Mouse (Mus musculus) heart, embryonic 10.5 days (tissue): ENCODE results near the gene Klf2. TPM values are rescaled to one million over a fixed set of nuclear protein-coding genes. Genes with fewer than 3 reads are reported as not detected.

Experiments
- DNase-seq: peaks from one replicate; pipeline ENCODE4 v3.0.0-alpha.2; 2017; ENCODE audit warnings: low spot score
- H3K27ac ChIP-seq: fragments of 300-500 bp; sonication (generic); 2 replicates; pipeline ENCODE4 v1.5.1; 2016; ENCODE audit warnings: mild to moderate bottlenecking
- H3K27me3 ChIP-seq: fragments of 300-500 bp; sonication (generic); 2 replicates; pipeline ENCODE4 v1.6.1; 2016; ENCODE audit warnings: mild to moderate bottlenecking; ENCODE audit not compliant: poor library complexity, insufficient read depth, severe bottlenecking
- H3K36me3 ChIP-seq: fragments of 300-500 bp; sonication (generic); 2 replicates; pipeline ENCODE4 v1.6.1; 2016; ENCODE audit warnings: mild to moderate bottlenecking, moderate library complexity
- H3K4me1 ChIP-seq: fragments of 300-500 bp; sonication (generic); 2 replicates; pipeline ENCODE4 v1.6.1; 2016; ENCODE audit warnings: mild to moderate bottlenecking
- H3K4me3 ChIP-seq: fragments of 300-500 bp; sonication (generic); 2 replicates; pipeline ENCODE4 v1.5.1; 2016; ENCODE audit warnings: mild to moderate bottlenecking, moderate library complexity
- H3K9me3 ChIP-seq: fragments of 300-500 bp; sonication (generic); 2 replicates; pipeline ENCODE4 v1.6.1; 2016; ENCODE audit warnings: mild to moderate bottlenecking, moderate library complexity
- WGBS: fragments of 180-500 bp; shearing (Covaris S2); methylation state at CpG from one replicate; pipeline ENCODE4 v1.1.7; 2016; 5-methylcytosine and 5-hydroxymethylcytosine counted together
- polyA plus RNA-seq: library from polyadenylated mRNA; unstranded; fragments of >200 nt; fragmentation: Nextera tagmentation; extraction: Ambion mirVana; gene quantifications from 2 replicates; pipeline ENCODE4 v1.2.1, GENCODE M21; 2016

Klf2 gene
- polyA plus RNA-seq, 1 experiment from 2014 or later = 14.1 TPM

- peaks cover 20% of the 10 kb centered on the region for H3K4me1 ChIP-seq
- H3K27ac ChIP-seq = no peak overlapping the region
- DNase-seq = no peak
- H3K4me3 ChIP-seq = no peak overlapping the region
- 90% methylated on average over 2 of the region's 2 CpGs for WGBS
- no peaks in the 10 kb centered on the region for H3K27me3 ChIP-seq
- peaks cover 54% of the 10 kb centered on the region for H3K36me3 ChIP-seq
- no peaks in the 10 kb centered on the region for H3K9me3 ChIP-seq
Observed at GRCm38 (mm10) chr8:72348114-72348513, 29.3 kb downstream of the Klf2 start.

- DNase-seq = no peak
- Histone ChIP-seq H3K4me3 (no peak overlapping the region), H3K27me3 (no peaks in the 10 kb centered on the region), H3K27ac (no peak overlapping the region), H3K36me3 (peaks cover 50% of the 10 kb centered on the region), H3K9me3 (no peaks in the 10 kb centered on the region), H3K4me1 (peaks cover 29% of the 10 kb centered on the region)
- WGBS = 88% methylated on average over 1 of the region's 1 CpGs
Observed at GRCm38 (mm10) chr8:72348956-72349355, 30.1 kb downstream of the Klf2 start.

- no peaks in the 10 kb centered on the region for H3K9me3 ChIP-seq
- DNase-seq = no peak
- no peak overlapping the region for H3K4me3 ChIP-seq
- 90% methylated on average over 9 of the region's 9 CpGs for WGBS
- H3K27ac ChIP-seq = no peak overlapping the region
- H3K36me3 ChIP-seq = peaks cover 44% of the 10 kb centered on the region
- H3K27me3 ChIP-seq = no peaks in the 10 kb centered on the region
- H3K4me1 ChIP-seq = peaks cover 37% of the 10 kb centered on the region
Observed at GRCm38 (mm10) chr8:72349838-72350237, 31.0 kb downstream of the Klf2 start.

GRCm38 (mm10) chr8:72350727-72351126, 31.9 kb downstream of the Klf2 start:
- no peaks in the 10 kb centered on the region for H3K9me3 ChIP-seq
- H3K36me3 ChIP-seq = peaks cover 42% of the 10 kb centered on the region
- DNase-seq = no peak
- WGBS = 94% methylated on average over 8 of the region's 8 CpGs
- H3K27me3 ChIP-seq = no peaks in the 10 kb centered on the region
- H3K4me1 ChIP-seq = peaks cover 46% of the 10 kb centered on the region
- no peak overlapping the region for H3K27ac ChIP-seq
- no peak overlapping the region for H3K4me3 ChIP-seq

- DNase-seq = no peak
- Histone ChIP-seq H3K27ac (no peak overlapping the region), H3K27me3 (no peaks in the 10 kb centered on the region), H3K4me3 (no peak overlapping the region), H3K9me3 (no peaks in the 10 kb centered on the region), H3K4me1 (peaks cover 53% of the 10 kb centered on the region), H3K36me3 (peaks cover 42% of the 10 kb centered on the region)
- whole genome bisulfite sequencing = 78% methylated on average over 7 of the region's 7 CpGs
Observed at GRCm38 (mm10) chr8:72351405-72352005, 32.7 kb downstream of the Klf2 start.

- peak overlapping the region; percentile 74 for H3K27ac ChIP-seq
- no peaks in the 10 kb centered on the region for H3K9me3 ChIP-seq
- peaks cover 49% of the 10 kb centered on the region for H3K4me1 ChIP-seq
- no peak overlapping the region for H3K4me3 ChIP-seq
- no peaks in the 10 kb centered on the region for H3K27me3 ChIP-seq
- DNase-seq = no peak
- H3K36me3 ChIP-seq = peaks cover 46% of the 10 kb centered on the region
- WGBS = 70% methylated on average over 8 of the region's 8 CpGs
Observed at GRCm38 (mm10) chr8:72352951-72353699, 34.3 kb downstream of the Klf2 start.

- peaks cover 49% of the 10 kb centered on the region for H3K36me3 ChIP-seq
Observed at GRCm38 (mm10) chr8:72353700-72354045, 34.8 kb downstream of the Klf2 start.

GRCm38 (mm10) chr8:72354272-72354671, 35.4 kb downstream of the Klf2 start:
- DNase-seq = no peak
- 55% methylated on average over 11 of the region's 11 CpGs for WGBS
- Histone ChIP-seq H3K27me3 (no peaks in the 10 kb centered on the region), H3K27ac (peak overlapping the region; percentile 74), H3K4me1 (peaks cover 44% of the 10 kb centered on the region), H3K4me3 (no peak overlapping the region), H3K9me3 (no peaks in the 10 kb centered on the region), H3K36me3 (peaks cover 55% of the 10 kb centered on the region)

More at GRCm38 (mm10) chr8:72353700-72354045, 34.8 kb downstream of the Klf2 start:
- 49% methylated on average over 7 of the region's 7 CpGs for WGBS
- Histone ChIP-seq H3K27me3 (no peaks in the 10 kb centered on the region), H3K9me3 (no peaks in the 10 kb centered on the region), H3K27ac (peak overlapping the region; percentile 74), H3K4me3 (no peak overlapping the region), H3K4me1 (peaks cover 49% of the 10 kb centered on the region)
- DNase-seq = no peak

GRCm38 (mm10) chr8:72356593-72356992, 37.8 kb downstream of the Klf2 start:
- Histone ChIP-seq H3K4me1 (peaks cover 44% of the 10 kb centered on the region), H3K36me3 (peaks cover 76% of the 10 kb centered on the region), H3K9me3 (no peaks in the 10 kb centered on the region), H3K27me3 (no peaks in the 10 kb centered on the region), H3K4me3 (no peak overlapping the region), H3K27ac (no peak overlapping the region)
- no peak for DNase-seq
- WGBS = 88% methylated on average over 3 of the region's 3 CpGs

GRCm38 (mm10) chr8:72360162-72360561, 41.3 kb downstream of the Klf2 start:
- H3K27ac ChIP-seq = no peak overlapping the region
- H3K4me3 ChIP-seq = no peak overlapping the region
- DNase-seq = no peak
- no peaks in the 10 kb centered on the region for H3K27me3 ChIP-seq
- H3K36me3 ChIP-seq = peaks cover 97% of the 10 kb centered on the region
- H3K9me3 ChIP-seq = no peaks in the 10 kb centered on the region
- peaks cover 13% of the 10 kb centered on the region for H3K4me1 ChIP-seq

- Histone ChIP-seq H3K36me3 (peaks cover 97% of the 10 kb centered on the region), H3K4me1 (no peaks in the 10 kb centered on the region), H3K4me3 (no peak overlapping the region), H3K27ac (no peak overlapping the region), H3K27me3 (no peaks in the 10 kb centered on the region), H3K9me3 (no peaks in the 10 kb centered on the region)
- no peak for DNase-seq
- 90% methylated on average over 4 of the region's 4 CpGs for WGBS
Observed at GRCm38 (mm10) chr8:72362754-72363153, 43.9 kb downstream of the Klf2 start.

- DNase-seq = no peak
- no peak overlapping the region for H3K4me3 ChIP-seq
- no peak overlapping the region for H3K27ac ChIP-seq
- H3K9me3 ChIP-seq = no peaks in the 10 kb centered on the region
- no peaks in the 10 kb centered on the region for H3K4me1 ChIP-seq
- H3K36me3 ChIP-seq = peaks cover 97% of the 10 kb centered on the region
- H3K27me3 ChIP-seq = no peaks in the 10 kb centered on the region
- WGBS = 83% methylated on average over 7 of the region's 7 CpGs
Observed at GRCm38 (mm10) chr8:72363457-72363856, 44.6 kb downstream of the Klf2 start.

GRCm38 (mm10) chr8:72365016-72365415, 46.2 kb downstream of the Klf2 start:
- Histone ChIP-seq H3K4me1 (no peaks in the 10 kb centered on the region), H3K4me3 (no peak overlapping the region), H3K27ac (no peak overlapping the region), H3K9me3 (no peaks in the 10 kb centered on the region), H3K27me3 (no peaks in the 10 kb centered on the region), H3K36me3 (peaks cover 97% of the 10 kb centered on the region)
- no peak for DNase-seq
- 92% methylated on average over 2 of the region's 2 CpGs for WGBS
